Mouse (Mus musculus): Measurements from ENCODE around the gene Col4a3.

Col4a3 gene

DNA sequence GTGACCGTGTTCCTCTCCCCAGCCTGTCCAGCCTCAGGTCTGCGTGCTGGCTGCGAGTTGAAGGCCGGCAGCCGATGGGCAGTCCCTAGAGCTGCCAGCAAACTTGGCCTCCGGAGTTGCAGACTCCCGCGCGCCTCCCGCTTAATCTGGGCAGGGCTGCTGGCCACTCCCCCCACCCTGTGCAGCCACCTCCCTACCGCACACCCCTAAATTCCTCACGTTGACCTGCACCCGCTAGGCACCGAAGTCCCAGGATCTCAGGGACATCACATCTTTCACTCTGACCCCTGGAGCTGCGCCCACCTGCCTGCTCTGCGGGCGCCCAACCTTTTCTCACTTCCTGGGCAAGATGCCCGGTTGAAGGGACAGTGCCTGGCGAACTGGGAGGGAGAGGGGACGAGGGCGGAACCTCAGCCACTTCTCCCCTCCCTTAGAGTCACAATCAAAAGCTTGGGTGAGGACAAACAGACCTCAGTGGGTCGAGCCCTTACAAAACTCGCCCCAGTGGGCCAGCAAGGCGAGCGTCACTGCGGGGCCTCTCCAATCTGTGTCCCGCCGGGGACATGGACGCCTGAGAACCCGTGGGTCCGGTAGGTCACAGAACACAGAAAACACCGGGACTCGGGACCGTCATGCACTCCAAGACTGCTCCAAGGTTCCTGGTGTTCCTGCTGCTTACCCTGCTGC is at the start of gene Col4a3, which contains the start of gene Col4a4:
Col4a3 (plus strand) TSS at position 209 of the 687 bp plus-strand sequence.
Col4a4 (minus strand) TSS at position 137 of the 687 bp plus-strand sequence.
- peak; percentile 67 to 80 for DNase-seq

- no peak for DNase-seq
Measured at GRCm38 (mm10) chr1:82537848-82538247, 48.9 kb upstream of the Col4a3 start.

- no peak for DNase-seq
Measured at GRCm38 (mm10) chr1:82540056-82540455, 46.7 kb upstream of the Col4a3 start.

DNA sequence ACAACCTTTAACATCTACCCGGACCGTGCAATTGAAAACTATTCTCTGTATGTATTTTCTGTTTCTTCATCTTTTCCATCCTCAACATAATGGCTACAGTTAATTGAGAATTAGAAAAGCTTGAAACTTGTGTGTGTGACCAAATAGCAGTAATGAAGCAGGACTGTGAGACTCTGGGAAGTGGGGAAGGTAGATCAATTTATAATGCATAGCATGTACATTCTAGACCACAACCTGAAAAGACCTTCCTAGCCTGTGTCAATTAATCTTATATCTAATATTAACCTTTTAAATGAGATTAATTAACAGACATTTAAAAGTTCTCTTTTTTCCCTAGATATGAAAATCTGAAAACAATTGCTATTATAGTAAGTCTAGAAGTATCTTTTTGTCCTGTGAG is 42.8 kb upstream of the Col4a3 start:
- no peak for DNase-seq

DNA sequence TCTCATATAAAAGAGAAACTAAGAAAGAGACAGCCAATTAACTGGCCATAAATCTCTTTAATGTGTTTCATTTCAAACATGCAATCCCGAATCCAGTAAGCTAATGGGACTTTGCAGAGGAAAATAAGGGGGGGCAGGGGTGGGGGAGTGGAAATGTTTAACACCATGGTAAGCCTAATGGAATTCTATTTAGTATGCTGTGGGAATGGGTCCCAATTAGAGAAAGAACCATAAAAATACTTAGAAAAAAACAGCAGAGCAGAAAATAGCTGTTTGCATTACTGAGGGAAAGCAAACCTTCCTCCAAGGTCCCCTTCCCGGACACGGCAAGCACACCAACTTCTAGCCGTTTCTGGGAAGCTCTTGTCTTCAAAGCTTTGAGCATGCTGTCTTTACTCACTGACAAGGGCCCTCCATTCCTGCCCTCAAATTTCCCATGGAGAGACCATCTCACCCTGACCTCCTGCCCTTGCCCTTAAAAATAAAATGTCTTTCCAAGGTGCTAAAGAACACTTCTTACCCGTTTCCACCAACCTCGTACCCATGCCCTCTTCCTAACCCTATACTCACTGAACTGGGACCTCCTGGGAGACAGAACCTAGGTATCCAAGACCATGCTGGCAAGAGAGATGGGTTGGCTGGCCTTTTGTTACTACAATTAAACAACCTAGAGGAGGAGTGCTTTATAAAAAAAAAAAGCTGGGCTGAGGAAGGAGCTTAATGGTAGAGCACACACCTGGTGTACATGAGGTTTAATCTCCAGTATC is 42.1 kb upstream of the Col4a3 start:
- peak in 1 of 2 experiments; percentile 18 for DNase-seq

GRCm38 (mm10) chr1:82545199-82545960 is 41.3 kb upstream of the Col4a3 start:
- peak; percentile 41 to 55 for DNase-seq

DNA sequence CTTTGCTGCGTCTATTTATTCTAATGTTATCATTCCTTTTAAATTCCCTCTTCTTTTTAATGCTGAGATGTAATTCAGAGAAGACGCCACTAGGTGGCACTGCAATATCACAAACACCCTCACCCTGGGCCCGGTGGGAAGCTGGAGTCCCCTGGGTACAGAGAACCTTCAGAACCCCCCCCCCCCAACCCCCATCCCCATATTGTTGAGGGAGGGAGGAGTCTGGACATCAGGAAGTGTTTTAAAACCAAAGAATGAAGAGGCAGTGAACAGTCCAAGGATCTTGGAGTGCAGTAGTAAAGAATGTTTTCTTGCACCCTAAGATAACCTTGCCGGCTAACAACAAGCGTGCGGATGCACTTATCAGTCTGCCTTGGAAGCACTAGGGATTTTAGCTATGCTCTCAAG is 32.3 kb upstream of the Col4a3 start:
- peak; percentile 43 to 58 for DNase-seq

GRCm38 (mm10) chr1:82554889-82555288 is 31.8 kb upstream of the Col4a3 start:
- DNase-seq: peak in 1 of 2 experiments; percentile 31

DNA sequence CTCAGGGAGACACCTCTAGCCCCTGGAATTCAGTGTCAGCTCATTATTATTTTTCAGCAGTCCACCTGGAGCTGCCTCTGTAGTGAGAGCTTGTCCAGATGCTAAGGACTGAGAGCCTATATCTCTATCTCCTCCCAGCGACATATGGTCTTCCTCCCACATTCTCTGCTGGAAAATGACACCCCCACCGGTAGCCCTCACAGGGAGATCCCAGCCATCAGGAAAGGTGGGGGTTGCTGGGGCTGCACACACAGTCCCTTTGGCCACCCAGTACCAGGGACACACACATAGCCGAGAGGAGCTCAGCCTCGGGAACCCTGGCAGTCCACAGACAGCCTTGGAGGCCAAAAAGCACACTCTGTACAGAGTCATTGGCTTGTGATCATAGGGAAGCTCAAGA is 26.5 kb upstream of the Col4a3 start:
- no peak for DNase-seq

- no peak for DNase-seq
Measured at GRCm38 (mm10) chr1:82569405-82569804, 17.3 kb upstream of the Col4a3 start.

- peak; percentile 53 to 58 for DNase-seq
Measured at GRCm38 (mm10) chr1:82571758-82572157, 15.0 kb upstream of the Col4a3 start.

DNA sequence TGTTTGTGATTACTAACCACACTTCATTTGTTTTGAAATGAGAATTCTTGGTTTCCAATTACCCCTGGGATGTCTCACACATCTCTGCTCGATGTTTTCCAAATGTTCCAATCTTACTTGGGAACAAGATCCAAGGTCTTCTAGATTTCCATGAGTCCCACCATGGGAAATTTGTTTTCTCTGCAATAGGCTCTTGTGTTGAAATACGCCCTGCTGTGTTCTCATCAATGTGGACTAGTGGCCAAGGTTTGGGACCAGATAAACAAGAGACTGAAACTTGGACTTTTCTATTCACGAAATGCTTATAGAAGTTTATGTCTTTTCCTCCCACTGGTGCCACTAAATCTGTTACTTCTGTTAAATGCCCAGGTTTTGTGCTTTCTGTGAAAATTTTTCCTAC is 11.0 kb upstream of the Col4a3 start:
- DNase-seq: no peak

DNA sequence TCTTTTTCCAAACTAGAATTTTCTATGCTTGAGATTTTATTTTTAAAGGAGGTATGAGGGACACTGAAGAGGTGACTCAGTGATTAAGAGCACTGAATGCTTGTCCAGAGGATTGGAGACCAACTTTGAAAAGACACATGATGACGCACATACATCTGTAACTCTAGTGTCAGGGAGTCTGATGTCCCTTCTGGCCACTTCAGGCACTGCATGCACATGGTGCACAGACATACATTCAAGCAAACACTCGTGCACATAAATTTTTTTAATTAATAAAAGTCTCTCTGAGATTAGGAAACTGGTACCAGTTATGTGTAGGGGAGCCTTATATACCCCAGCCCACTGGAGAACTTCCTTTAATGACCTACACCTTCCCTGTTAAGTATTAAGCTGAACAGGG is 10.5 kb upstream of the Col4a3 start:
- DNase-seq: no peak

GRCm38 (mm10) chr1:82577339-82577738 is 9.4 kb upstream of the Col4a3 start:
- DNase-seq: no peak

DNA sequence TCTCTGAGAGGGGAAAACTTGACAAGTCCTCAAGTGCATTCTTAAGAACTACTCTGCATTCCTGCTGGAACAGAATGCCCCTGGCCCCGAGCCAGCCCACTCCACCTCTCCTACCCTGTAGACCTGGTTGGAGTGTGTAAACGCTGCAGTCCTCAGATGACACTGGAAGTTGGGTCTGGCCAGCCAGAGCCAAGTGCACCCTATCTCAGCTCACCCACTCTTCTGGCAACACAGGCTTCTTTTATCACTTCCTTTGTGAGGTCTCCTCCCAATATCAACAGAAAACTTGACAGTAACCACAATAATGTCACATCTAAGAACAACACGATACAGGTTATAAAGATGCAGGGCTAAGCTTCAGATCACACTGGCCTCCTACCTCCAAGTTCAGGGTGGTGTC is 8.8 kb upstream of the Col4a3 start:
- DNase-seq: peak; percentile 74 to 82

GRCm38 (mm10) chr1:82578320-82578719 is 8.4 kb upstream of the Col4a3 start:
- peak in 1 of 2 experiments; percentile 10 for DNase-seq

- DNase-seq: no peak
Measured at GRCm38 (mm10) chr1:82585981-82586380, 740 bp upstream of the Col4a3 start.

DNA sequence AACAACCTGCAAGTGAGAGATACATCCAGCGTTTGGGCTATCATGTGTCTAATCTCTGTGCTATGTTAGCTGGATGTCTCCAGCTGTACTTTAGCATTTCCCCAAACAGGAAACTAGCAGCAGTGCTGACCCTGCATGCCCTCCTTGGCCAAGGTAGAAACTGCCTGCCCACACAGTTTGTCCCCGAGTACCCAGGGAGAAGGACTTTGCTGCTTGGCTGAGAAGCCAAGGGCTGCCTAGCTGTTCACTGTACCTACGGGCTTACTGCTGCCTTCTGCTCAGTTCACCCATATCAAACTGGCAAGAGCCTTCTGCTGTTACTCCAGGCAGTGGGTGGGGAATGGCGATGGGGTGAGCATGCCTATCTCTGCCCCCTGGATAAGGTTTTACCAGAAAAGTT is 3.5 kb downstream of the Col4a3 start:
- peak in 1 of 2 experiments; percentile 60 for DNase-seq

DNA sequence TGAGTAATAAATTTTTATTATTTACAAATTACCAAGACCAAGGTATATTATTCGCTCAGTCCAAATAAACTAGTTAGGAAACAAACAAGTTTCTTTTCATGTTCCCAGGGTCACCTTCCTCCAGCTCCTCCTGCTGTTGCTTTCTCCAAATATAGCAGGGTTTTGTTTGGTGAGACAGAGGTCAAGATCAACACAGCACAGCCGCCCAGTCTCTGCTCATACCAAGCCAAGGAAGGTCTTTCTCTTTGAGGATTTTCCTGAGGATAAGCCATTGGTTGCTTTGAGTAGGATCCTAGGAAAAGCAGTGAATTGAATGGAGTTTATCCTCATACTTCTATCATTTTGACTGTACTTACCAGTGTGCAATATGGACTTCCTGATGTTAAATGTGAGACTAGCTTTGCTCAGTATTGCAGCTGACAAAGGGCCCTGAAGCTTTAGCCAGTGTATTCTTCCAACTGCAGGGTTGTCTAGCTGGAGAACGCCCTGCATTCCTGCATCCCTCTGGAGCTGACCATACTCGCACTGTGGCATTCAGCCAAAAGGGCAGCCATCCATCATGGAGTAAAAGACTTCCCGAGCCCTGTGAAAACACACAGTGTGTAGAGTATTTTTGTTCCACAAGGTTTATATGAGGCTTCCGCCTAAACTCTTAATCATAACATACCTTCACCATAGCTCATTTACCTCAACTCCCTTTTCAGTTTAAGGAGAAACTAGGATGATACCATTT is 10.3 kb downstream of the Col4a3 start:
- DNase-seq: peak; percentile 89 to 92

- peak in 1 of 2 experiments; percentile 15 for DNase-seq
Measured at GRCm38 (mm10) chr1:82603198-82603950, 16.7 kb downstream of the Col4a3 start.

GRCm38 (mm10) chr1:82605347-82605746 is 18.6 kb downstream of the Col4a3 start:
- DNase-seq: no peak

- peak in 1 of 2 experiments; percentile 41 for DNase-seq
Measured at GRCm38 (mm10) chr1:82605856-82606255, 19.1 kb downstream of the Col4a3 start.

All from kidney, postnatal 4 days (tissue).